Mouse (Mus musculus) ES-E14 (cell line): ENCODE results near the gene Arhgap35. TPM values are rescaled to one million over a fixed set of nuclear protein-coding genes. Genes with fewer than 3 reads are reported as not detected.

Source experiments
- DNase-seq: peaks from one replicate; pipeline ENCODE4 v3.0.0-alpha.2; 2013; ENCODE audit warnings: low read depth, low spot score
- H3K27ac ChIP-seq: 2 replicates; pipeline ENCODE4 v1.5.1; 2012; ENCODE audit warnings: low read depth, mild to moderate bottlenecking, low read length, moderate library complexity, mixed read lengths; ENCODE audit not compliant: poor library complexity, insufficient read depth, severe bottlenecking
- H3K36me3 ChIP-seq: 2 replicates; pipeline ENCODE4 v1.6.1; 2012; ENCODE audit warnings: mild to moderate bottlenecking, low read length, moderate library complexity, mixed read lengths; ENCODE audit not compliant: control insufficient read depth, poor library complexity, insufficient read depth, severe bottlenecking
- H3K4me1 ChIP-seq, 2 experiments: fragments of 150-350 bp in 1 of 2; sonication (generic) in 1 of 2; 2 replicates each; pipeline ENCODE4 v1.6.1; 2012; ENCODE audit warnings: low read length in 2 of 2, mild to moderate bottlenecking in 1 of 2, mixed read lengths in 1 of 2; ENCODE audit not compliant: control insufficient read depth in 2 of 2, insufficient read depth in 2 of 2, poor library complexity in 1 of 2
- H3K4me3 ChIP-seq, 2 experiments: fragments of 150-350 bp in 1 of 2; sonication (generic) in 1 of 2; 2 replicates each; pipeline ENCODE4 v1.5.1; 2012; ENCODE audit warnings: low read length in 2 of 2, low read depth in 1 of 2, mild to moderate bottlenecking in 1 of 2, mixed read lengths in 1 of 2; ENCODE audit not compliant: insufficient read depth in 1 of 2, poor library complexity in 1 of 2, severe bottlenecking in 1 of 2
- H3K9ac ChIP-seq: 2 replicates; pipeline ENCODE4 v1.6.1; 2012; ENCODE audit warnings: low read depth, mild to moderate bottlenecking, low read length, mixed read lengths; ENCODE audit not compliant: poor library complexity, insufficient read depth, severe bottlenecking
- H3K9me3 ChIP-seq: fragments of 150-350 bp; sonication (generic); 2 replicates; pipeline ENCODE4 v1.6.1; 2012; ENCODE audit warnings: low read depth, mild to moderate bottlenecking, low read length; ENCODE audit not compliant: control insufficient read depth, insufficient read depth
- CHD2 ChIP-seq: IDR thresholded peaks from 2 replicates; pipeline ENCODE4 v1.6.1; 2014; ENCODE audit warnings: mild to moderate bottlenecking, low read depth, low read length, inconsistent platforms
- HCFC1 ChIP-seq: IDR thresholded peaks from 2 replicates; pipeline ENCODE4 v1.6.1; 2012; ENCODE audit warnings: low read length, inconsistent platforms, borderline replicate concordance; ENCODE audit not compliant: insufficient read depth
- MAFK ChIP-seq: IDR thresholded peaks from 2 replicates; pipeline ENCODE4 v1.6.1; 2014; ENCODE audit warnings: mild to moderate bottlenecking, low read depth, low read length, inconsistent platforms; ENCODE audit not compliant: insufficient read depth
- ZC3H11A ChIP-seq: IDR thresholded peaks from 2 replicates; pipeline ENCODE4 v1.6.1; 2012; ENCODE audit warnings: low read depth, mild to moderate bottlenecking, inconsistent platforms, low read length, borderline replicate concordance
- ZNF384 ChIP-seq: IDR thresholded peaks from 2 replicates; pipeline ENCODE4 v1.6.1; 2012; ENCODE audit warnings: low read depth, low read length, inconsistent platforms
- in situ Hi-C, 2 experiments: fragments of 600-800 bp; cut with MboI; formaldehyde crosslinking; loops; one replicate each; pipeline ENCODE4 v1.15.1; 2025; ENCODE audit warnings: low sequenced_read_pairs in 2 of 2, inconsistent platforms in 1 of 2; ENCODE audit not compliant: unreplicated experiment in 2 of 2
- total RNA-seq: library from RNA; depleted of rRNA; stranded (reverse); fragments of 300-350 nt; gene quantifications from 2 replicates; pipeline ENCODE4 v1.2.3, GENCODE M21; 2012

Arhgap35 gene
- total RNA-seq, 1 experiment = 46.6 TPM

DNA sequence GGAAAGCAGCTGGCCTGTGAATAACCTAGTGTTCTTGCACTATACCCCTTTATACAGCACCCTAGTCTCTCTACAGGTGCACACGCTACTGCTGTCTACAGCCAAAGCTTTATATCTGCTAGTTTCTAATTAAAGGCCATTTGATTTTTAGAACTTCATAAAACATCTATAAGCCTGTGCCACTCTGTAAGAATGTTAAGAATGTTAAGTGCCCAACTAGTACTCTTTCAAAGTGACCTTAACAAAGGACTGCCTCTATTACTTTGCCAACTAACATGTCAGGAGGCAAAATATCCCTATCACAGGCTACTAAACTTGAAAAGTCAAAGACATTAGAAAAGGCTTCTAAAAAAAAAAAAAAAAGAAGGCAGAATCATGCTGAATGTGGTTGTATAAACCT is 31.0 kb downstream of the Arhgap35 start:
- no peak overlapping the region for H3K4me3 ChIP-seq
- H3K9ac ChIP-seq = no peak overlapping the region
- H3K27ac ChIP-seq = no peak overlapping the region
- in situ Hi-C loops = no loop called here
- no peaks in the 10 kb centered on the region for H3K9me3 ChIP-seq
- H3K4me1 ChIP-seq = no peaks in the 10 kb centered on the region
- H3K36me3 ChIP-seq = no peaks in the 10 kb centered on the region
- TF ChIP-seq HCFC1 = no peak
- TF ChIP-seq MAFK = no peak
- TF ChIP-seq ZC3H11A = no peak
- no peak for TF ChIP-seq CHD2
- TF ChIP-seq ZNF384 = no peak
- DNase-seq = no peak

DNA sequence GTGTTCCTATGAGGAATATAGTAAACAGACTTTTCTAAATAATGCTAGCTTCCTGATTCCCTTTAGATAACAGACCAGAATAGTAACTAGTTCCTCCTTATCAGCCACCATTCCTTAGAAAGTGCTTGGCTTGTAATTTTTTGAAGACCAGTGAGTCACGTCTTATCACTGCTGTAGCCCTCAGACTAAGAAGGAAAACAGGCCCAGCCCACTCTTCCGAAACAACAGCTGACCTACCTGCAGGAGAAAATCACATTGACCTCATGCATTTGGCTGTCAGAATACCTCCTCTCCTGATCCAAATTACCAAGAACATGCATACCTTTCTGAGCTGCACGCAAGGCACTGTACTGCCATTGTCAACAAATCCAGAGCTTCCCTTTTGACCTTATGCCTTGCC is 32.5 kb downstream of the Arhgap35 start:
- Histone ChIP-seq H3K36me3 (no peaks in the 10 kb centered on the region), H3K9ac (no peak overlapping the region), H3K9me3 (no peaks in the 10 kb centered on the region), H3K4me3 (no peak overlapping the region), H3K27ac (no peak overlapping the region), H3K4me1 (peaks cover 0 to 2% of the 10 kb centered on the region in 2 experiments; a peak in 1 of 4 replicates)
- DNase-seq = no peak
- in situ Hi-C loops = no loop called here
- TF ChIP-seq HCFC1 (no peak), CHD2 (no peak), ZC3H11A (no peak), ZNF384 (no peak), MAFK (no peak)

DNA sequence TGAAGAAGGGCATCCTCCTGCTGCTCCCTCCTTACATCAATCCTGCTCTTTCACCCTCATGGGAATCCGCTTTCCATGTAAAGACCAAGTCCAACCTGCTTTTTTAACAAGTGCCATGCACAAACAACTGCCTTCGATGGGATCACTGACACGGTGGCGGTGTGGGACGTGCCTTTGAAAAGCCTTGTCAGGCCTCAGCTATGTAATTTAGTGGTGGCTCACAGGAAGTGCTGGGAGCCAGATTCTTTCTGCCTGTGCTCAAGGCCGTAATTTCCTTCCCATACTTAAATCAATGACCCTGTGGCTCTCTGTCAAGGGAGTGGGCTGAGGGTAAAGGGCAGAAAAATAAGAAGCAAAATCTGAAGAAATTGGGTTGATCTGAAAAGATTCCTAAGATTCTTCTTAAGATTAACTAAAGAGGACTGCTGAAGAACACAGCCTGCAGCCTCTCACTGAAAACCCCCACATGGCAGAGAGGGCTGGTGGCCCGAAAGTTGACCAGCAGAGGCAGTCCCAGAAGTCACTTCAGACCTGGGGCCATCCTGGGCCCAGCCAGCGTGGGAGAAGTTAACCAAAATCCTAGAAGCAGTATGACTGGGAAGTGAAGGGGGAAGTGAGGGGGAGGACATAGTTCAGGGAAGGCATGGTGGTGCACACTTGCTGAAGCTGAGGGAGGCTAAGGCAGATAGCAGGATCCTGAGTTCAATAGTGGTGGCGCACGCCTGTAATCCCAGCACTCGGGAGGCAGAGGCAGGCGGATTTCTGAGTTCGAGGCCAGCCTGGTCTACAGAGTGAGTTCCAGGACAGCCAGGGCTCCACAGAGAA is 33.3 kb downstream of the Arhgap35 start:
- H3K9ac ChIP-seq = no peak overlapping the region
- H3K36me3 ChIP-seq = no peaks in the 10 kb centered on the region
- no peak overlapping the region for H3K27ac ChIP-seq
- no peak for TF ChIP-seq ZNF384
- TF ChIP-seq ZC3H11A = no peak
- TF ChIP-seq CHD2 = no peak
- TF ChIP-seq HCFC1 = no peak
- no peak for TF ChIP-seq MAFK
- peaks cover 0 to 2% of the 10 kb centered on the region in 2 experiments; a peak in 2 of 4 replicates for H3K4me1 ChIP-seq
- DNase-seq = no peak
- H3K9me3 ChIP-seq = no peaks in the 10 kb centered on the region
- no peak overlapping the region for H3K4me3 ChIP-seq
- in situ Hi-C loops = no loop called here

DNA sequence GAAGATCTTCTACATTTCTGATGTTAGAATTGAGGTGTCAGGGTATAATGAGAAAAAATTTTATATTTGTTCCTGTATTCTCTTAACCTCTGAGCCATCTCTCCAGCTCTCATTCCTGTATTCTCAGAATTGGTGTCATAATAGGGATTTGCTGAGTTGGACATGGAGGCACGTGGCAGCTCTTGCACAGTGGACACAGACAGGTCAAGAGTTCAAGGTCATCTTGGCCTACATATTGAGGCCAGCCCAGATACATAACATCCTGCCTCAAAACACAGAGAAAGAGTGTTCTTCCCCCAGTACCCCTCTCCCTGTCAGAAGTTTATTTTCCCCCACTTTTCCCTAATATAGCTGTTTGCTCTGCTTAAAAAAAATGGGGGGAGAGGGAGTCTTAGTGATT is 38.1 kb downstream of the Arhgap35 start:
- Histone ChIP-seq H3K36me3 (no peaks in the 10 kb centered on the region), H3K9ac (no peak overlapping the region), H3K9me3 (no peaks in the 10 kb centered on the region), H3K4me3 (no peak overlapping the region), H3K4me1 (peaks cover 0 to 6% of the 10 kb centered on the region in 2 experiments; a peak in 2 of 4 replicates), H3K27ac (no peak overlapping the region)
- no peak for DNase-seq
- in situ Hi-C loops = no loop called here
- no peak for TF ChIP-seq HCFC1
- TF ChIP-seq ZNF384 = no peak
- no peak for TF ChIP-seq CHD2
- TF ChIP-seq MAFK = no peak
- TF ChIP-seq ZC3H11A = no peak
